Mouse (Mus musculus) adrenal gland (tissue): ENCODE data around the gene Sap30bp.

Experiments
- intact Hi-C: fragments of 180-260 bp; cut with DNase I; formaldehyde crosslinking; loops from one replicate; pipeline ENCODE4 v1.15.1; 2025

Gene Sap30bp

DNA sequence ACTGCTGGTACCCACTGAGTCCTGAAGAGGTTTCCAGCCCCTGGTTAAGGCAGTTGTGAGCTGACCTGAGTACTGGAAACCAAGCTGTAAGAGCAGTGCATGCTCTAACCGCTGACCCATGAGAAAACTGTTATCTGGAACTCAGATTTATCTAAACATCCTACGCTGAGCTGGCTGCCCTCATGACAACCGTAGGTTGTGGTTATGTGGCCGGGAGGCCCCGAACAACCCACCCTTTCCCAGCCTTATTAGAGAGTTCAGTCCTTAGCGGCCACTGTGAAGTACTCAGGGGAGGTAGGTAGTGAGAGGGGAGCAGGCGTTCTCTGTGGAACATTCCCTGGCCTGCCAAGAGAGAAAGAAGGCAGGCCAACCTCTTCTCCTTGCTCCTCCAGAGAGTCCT, 65.9 kb downstream of the Sap30bp start:
- intact Hi-C loops: loop anchor here (1.0 kb wide), 1 partner anchor 59 kb away; no protein-coding TSS in a partner anchor

DNA sequence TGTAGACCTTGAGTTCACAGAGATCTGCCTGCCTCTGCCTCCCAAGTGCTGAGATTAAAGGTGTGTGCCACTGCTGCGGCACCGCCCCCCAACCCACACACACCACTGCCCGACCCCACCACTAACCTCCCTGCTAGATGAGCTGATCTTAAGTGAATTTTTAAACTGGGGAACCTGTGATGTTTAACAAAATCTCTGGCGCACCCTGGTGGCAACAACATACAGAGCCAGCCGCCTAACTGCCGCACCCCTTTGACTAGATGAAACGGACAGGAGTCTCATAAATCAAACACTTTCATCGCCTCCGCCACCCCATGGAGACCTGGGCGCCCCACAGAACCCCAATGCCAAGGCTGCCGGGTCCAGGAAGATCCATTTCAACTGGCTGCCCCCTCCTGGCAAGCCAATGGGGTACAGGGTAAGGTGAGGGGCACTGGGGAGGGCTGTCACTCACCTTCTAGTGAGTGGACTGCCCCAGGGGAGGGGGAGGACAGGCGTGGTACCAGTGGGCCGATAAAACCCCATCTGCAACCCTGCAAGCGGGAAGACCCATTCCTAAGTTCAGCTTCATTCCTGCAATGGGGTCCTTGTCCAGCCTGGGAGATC, 66.6 kb downstream of the Sap30bp start:
- intact Hi-C loops: loop anchor here (1.0 kb wide), 1 partner anchor 59 kb away; no protein-coding TSS in a partner anchor

DNA sequence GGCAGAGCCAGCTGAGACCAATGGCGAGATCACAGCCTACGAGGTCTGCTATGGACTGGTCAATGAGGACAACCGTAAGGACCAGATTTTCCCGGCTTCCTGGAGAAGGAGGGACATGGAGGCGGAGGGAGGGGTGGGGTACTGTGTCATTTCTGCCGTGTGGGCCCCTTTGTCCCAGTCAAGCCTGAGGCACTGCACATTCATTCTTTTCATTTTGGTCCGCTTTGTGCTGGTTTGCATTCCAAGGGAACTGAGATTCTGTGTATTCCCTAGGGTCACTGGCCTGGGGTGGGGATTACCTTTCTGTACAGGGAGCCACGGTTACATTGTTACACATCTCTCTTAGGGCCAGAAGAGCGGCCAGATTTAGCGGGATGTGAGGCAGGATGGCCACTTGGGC, 67.5 kb downstream of the Sap30bp start:
- intact Hi-C loops: no loop called here

DNA sequence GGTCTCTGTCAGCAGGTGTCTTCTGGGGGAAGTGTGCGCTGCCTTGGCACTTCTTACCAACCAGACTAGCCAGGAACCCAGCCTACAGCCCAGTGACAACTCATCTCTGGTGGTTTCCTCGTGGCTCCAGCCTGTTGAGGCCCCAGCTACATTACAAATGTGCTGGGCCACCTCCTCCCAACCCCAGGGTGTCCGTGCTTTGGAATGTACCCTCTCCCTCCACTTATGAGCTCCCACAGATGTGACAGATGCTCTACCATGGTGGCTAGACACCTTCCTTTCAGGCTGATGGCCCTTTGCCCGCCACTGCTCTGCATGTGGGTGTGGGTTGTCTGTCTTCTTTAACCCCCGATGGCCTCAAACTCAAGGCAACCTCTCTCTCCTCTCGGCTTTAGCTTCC, 68.6 kb downstream of the Sap30bp start:
- intact Hi-C loops: no loop called here

DNA sequence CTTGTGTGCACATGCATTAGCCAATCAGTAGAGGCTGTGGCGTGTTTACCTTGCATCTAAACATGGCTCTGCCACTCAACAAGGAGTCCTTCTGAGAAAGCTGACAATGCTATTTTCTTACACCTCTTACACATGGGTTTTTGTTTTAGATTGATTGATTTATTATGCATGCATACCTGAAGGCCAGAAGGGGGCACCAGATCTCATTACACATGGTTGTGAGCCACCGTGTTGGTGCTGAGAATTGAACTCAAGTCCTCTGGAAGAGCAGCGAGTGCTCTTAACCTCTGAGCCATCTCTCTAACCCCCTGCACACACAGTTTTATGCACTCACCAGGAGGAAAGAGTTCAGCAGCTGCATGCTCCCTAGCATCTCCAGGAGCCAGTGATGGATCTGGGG, 69.8 kb downstream of the Sap30bp start:
- intact Hi-C loops: no loop called here

DNA sequence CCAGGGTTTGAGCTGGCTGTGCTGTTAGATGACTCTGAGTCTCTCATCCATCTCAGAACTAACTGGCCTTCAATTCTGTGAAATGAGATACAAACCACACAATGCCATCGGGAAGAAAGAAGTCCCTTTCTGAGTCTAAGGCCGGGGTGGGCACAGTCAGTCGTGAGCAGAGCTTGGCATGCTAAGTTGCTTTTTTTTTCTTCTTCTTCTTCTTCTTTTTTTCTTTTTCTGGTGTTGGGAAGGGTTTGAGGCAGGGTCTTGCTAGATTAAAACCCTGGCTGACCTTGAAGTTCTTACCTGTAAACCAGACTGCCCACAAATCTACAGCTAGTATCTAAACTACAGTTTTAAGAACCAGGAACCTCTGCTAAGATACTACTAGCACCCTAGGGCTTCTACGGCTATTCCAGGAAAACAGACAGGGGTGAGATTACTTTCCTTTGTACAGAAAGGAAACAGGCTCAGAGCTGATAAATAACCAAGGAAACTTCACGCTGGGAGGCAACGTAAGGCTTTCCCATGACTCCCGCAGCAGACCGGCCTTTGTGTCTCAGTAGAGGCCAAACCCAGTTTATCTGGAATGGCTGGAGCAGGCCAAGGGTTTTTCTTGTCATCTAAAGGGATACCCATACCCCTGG, 71.2 kb downstream of the Sap30bp start:
- intact Hi-C loops: no loop called here

DNA sequence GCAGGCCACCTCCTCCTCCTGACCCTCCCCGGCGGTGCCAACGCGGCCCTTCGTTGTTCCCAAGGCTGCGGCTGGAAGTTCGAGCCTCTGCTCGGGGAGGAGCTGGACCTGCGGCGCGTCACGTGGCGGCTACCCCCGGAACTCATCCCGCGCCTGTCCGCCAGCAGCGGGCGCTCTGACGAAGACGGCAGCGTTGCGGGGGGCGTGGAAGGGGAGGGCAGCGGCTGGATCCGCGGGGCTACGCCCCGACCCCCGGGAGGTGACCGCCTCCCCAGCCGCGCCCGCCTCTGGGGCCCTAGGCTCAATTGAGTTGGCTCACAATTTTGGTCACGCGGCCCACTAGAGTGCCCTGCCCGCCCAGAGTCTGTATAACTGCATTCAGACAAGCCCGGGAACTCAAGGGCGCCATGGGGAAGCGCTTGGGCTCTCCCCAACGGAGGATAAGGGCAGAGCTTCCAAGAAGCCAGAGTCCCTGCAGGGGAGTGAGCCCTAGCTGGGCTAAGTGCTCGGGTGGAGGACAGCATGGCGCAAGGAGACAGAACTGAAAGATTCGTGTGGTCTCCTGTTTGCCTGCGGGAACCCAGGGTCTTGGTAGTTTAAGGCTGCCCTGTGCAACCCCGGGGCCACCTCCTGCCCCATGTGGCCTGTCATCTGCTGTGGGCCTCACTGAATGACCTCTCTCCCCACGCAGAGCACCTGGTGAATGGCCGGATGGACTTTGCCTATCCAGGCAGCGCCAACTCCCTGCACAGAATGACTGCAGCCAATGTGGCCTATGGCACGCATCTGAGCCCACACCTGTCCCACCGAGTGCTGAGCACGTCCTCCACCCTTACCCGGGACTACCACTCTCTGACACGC, 72.0 kb downstream of the Sap30bp start:
- intact Hi-C loops: no loop called here

DNA sequence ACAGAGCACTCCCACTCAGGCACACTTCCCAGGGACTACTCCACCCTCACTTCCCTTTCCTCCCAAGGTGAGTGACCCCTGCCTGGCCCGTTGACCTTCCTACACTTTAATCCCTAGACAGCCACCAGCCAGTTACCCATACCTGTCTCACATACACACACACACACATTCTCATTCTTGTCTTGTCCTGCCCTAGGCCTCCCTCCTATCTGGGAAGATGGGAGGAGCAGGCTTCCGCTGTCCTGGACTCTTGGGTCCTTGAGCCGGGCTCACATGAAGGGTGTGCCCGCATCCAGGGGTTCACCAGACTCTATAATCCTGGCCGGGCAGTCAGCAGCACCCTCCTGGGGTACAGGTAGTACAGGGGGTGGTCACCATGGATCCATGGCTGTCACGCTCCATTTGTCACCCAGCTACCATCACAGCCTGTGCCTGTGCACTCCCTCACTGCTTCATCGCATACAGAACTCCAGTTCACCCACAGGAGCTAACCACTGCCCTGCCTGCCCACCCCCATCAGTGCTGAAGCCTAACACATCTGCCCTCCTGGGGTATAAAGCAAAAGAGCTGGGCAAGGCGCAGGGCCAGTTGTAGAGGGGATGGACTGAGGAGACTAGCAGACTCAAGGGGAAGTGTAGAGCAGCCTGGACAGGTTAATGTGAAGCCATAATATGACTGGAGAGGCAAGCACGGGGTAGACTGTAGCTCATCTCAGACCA, 72.8 kb downstream of the Sap30bp start:
- intact Hi-C loops: no loop called here

DNA sequence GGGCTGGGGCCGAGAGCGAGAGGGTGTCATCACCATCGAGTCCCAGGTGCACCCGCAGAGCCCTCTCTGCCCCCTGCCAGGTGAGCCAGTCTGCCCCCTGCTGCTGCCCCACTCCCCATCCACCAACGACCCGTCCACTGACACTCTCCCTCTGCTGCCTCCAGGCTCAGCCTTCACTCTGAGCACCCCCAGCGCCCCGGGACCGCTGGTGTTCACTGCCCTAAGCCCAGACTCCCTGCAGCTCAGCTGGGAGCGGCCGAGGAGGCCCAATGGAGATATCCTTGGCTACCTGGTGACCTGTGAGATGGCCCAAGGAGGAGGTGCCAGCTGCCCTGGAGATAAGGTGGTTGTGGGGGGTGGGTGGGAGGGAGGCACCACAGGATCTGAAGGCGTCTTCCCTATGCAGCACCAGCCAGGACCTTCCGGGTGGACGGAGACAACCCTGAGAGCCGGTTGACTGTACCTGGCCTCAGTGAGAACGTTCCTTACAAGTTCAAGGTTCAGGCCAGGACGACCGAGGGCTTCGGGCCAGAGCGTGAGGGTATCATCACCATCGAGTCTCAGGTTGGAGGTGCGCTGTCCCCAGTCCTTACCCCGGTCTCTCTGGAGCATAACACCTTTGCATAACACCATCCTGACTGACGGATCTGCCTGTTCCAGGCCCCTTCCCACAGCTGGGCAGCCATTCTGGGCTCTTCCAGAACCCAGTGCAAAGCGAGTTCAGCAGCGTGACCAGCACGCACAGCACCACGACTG, 74.2 kb downstream of the Sap30bp start:
- intact Hi-C loops: no loop called here

DNA sequence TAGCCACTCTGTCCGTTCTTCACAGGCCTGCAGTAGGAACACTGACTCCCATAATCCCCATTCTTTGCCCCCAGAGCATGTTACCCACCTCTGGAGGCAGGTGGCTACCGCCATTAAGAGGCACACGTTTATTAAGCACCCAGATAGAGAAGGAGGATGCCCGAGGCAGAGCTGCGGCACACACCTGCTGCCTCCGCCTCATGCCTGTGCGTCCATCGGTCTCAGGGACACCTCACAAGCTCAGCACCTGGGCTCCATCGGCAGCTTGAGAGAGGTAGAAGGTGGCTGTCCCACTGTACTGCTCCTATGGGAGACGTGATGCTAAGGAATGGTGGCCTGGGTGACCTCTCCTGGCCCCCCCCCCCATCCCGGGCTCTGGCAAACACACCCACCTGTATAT, 75.3 kb downstream of the Sap30bp start:
- intact Hi-C loops: no loop called here

DNA sequence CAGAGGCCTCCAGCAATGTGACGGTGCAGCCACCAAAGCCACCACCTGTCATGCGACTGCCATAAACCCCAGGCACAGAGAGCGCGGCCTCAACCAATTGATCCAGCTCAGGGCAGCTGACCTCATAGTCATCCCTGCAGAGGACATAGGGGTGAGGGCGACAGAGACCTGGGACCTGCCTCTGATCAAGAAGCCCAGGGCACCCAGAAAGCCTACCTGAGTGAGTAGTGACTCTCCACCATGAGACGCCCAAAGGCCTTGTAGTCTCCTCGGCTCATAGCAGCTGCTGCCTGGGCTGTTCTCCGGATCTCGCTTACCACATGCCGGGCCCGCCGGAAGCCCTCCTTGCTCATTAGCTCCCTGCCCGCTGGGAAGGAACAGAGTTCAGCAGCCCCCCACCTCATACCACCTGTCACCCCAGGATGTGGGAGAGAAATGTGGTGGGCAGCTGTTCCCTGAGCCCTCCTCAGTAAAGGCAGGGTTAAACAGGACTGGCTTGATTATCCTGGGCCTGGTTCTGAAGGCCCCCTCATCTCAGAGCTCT, 75.8 kb downstream of the Sap30bp start:
- intact Hi-C loops: no loop called here

DNA sequence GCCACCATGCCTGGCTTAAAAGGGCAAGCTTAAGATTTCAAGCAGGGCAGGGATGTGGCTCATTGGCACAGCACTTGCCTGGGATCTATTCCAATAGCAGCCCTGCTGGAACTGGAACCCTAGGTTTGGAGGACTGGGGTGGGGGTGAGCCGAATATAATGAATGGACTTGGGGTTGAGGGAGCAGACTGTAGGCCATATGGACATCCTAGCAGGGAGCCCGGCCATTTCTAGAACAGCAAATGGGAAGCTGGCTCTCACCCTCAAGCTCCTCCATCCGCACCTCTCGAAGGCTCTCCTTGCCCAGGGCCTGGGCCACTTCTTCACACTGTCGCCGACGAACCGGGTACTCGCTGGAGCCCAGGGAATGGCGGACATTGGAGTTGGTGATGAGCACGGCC, 76.6 kb downstream of the Sap30bp start:
- intact Hi-C loops: no loop called here

DNA sequence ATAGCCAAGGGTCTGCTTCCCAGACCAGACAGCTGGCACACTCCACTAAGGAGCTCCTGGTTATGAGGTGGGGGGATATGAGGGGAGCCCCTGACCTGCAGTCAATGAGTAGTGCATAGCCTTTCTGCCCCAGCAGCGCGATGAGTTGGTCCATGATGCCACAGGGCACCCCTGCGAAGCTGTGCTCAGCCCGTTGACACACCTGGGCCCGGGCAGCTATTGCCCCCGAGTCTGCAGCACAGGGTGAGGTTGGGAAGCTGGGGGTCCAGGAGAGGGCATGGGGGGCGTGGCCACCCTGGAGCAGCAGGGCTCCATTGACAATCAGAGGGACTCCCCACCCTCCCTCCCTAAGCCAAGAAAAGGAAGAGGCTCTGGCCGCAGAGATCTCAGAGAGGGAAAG, 77.1 kb downstream of the Sap30bp start:
- intact Hi-C loops: no loop called here

DNA sequence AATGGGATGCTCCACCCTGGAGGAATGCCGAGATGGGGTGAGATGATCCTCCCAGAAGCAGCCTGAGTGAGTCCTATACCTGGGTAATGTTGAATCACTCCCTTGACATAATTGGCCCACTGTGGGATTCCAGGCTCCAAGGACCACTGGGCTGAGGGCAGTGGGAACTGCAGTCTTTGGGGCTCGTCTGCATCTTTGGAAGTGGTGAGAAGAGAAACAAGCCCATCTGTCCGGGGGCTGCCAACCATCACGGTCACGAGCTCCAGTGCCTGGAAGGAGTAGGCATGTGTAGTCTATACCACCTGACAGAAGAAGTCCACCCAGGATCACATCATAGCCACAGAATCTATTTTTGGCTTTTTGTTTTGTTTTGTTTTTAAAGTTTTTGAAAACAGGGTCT, 77.9 kb downstream of the Sap30bp start:
- intact Hi-C loops: no loop called here

DNA sequence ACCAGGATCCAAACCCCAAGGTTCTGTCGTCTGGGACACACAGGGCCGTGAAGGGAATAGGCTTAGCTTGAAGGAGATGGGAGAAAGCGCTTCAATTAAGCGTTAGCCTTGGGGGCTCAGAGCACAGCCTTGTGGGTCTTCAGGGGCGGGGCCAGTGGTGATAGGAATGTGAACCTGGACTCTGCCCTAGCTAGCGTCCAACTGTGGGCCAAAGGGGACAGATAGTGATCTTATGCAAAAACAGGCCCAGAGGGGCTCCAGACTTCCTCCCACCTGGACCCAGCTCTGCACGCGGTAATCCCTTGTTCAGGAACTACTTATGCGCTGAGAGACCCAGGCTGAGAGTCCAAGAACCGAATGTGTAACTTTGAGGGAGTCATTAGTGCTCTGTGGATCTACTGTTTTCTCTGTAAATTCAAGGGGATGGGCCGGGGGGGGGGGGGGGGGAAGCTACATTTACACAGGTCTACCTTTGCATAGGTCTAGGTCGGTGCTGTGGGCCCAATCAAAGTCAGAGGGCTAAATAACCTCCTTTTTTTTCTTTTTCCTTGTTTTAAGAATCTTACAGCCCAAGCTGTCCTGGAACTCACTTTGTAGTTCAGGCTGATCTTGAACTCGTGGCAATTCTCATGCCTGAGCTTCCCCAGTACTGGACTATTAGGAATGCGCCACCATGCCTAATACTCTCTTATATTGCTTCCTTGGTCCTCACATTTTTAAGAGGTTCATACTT, 78.6 kb downstream of the Sap30bp start:
- intact Hi-C loops: no loop called here

DNA sequence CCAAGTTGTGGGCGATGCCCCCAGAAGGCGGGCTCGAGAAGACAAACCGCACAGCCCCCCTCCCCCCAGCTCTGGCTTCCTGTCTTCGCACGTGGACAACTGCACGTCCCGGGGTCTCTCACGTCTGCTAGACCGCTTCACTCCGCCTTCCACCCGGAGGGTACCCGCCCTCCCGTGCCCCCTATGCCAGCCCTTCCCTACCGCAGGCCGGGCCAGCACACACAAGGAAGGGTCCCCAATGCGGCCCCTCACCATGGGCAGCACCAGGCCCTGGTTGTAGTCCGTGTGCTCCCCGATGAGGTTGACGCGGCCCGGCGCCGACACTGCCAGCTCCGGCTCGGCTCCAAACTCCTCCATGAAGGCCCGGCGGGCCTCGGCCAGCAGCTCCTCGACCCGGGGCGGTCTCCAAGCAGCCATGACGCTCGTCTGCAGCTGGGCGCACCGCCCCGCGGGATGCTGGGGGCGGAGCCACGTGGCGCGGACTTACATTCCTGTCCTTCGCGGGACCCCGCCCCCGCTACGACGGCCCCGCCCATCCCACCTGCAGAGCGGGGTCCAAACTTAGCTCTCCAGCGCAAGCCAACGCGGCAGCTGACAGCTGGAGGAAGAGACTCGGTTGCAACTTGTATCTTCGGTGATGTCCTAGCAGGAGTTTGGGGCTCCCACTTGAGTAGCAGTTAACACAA, 79.3 kb downstream of the Sap30bp start, which contains the start of gene Galk1:
Galk1 (minus strand) TSS at position 458 of the 686 bp plus-strand sequence.
- intact Hi-C loops: no loop called here

DNA sequence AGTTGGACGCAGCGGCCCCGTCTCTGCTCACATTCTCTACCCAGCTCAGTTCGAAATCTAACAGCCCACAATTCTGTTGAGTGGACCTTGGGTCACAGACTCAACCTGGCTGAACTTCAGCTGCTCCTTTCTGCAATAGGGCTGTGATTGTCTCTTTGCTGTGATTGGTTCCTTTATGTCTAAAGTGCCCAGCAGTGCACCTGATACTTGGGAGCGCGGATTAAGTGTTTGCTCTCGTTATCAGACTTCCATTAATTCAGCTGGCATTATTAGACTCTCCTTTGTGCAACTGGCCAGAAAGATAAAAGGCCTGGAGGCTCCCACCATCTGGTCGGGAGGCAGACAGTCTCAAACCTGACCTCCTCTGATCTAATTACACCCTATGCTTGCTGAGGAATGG, 81.7 kb downstream of the Sap30bp start:
- intact Hi-C loops: no loop called here
